Mouse (Mus musculus): ENCODE measurements around the gene Col25a1. TPM values are rescaled to one million over a fixed set of nuclear protein-coding genes. Genes with fewer than 3 reads are reported as not detected.

Col25a1 gene
- polyA plus RNA-seq, 1 experiment from 2014 or later: 25.0 TPM

DNA sequence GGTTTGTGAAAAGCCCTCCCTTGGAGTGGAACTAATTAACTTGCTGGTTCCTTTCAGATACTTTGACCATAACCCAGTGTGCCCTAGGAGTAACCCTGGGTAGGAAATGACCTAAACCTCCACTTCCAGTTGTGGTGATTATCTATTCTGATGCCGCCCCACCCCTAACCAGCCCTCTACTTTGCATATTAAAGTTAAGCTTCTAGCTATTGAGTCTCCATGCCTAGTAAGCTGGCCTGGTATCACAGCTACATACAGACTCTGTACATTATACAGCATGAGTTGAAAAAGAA, 270.2 kb downstream of the Col25a1 start:
- no peaks in the 10 kb centered on the region for H3K9me3 ChIP-seq
- H3K4me3 ChIP-seq: no peak overlapping the region
- ATAC-seq (ENCODE audit: low FRiP score, low read depth): no peak
- 0 out of 2 replicates have a peak overlapping the region, but pooled peaks have one; percentile 43 for H3K4me2 ChIP-seq (replicated peaks)
- H3K9ac ChIP-seq: no peak overlapping the region
- peaks cover 22% of the 10 kb centered on the region for H3K4me1 ChIP-seq
- no peaks in the 10 kb centered on the region for H3K27me3 ChIP-seq
- no peak overlapping the region for H3K27ac ChIP-seq
- WGBS: 22% methylated on average over 1 of the region's 1 CpGs
- H3K36me3 ChIP-seq: no peaks in the 10 kb centered on the region

DNA sequence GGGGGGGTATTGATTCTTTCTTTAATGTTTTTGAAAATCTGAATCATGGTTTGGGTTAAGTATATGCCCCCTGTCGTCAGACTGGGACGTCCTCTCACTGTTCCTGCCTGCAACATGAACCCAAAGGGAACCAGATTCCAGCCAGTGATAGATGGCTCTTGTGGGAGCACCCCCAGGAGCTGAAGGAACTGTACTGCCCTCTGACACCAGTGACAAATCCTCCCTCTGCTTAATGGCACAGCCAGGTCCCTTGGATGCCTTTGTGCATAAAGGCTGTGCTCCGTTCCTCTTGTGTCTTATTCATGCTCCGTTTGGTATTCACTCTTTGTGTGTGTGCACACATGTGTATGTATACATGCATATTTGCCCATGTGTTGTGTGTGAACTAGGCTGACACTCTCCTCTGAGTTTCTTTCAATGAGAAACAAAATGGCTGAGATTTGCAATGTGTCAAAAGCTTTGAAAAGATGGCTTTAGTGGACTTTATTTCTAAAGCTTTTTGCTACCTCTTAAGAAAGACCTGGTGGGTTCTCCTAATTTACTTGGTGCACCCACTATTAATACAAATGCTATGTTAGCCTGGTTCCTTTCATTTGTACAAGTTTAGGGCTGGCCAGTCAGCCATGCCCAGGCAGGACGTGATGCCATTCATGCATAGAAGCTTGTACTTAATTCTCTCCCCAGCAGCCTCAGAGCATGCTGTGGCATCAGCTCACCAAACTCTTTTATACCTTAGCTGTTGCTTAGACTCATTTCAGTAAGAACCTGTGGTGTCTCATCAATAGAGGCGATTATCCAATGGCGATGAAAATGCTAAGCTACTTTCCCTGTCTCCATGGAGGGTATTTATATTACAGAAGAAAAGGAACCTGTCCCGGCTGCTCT, 273.5 kb downstream of the Col25a1 start:
- Histone ChIP-seq H3K9me3 (no peaks in the 10 kb centered on the region), H3K4me1 (peaks cover 22% of the 10 kb centered on the region), H3K27me3 (no peaks in the 10 kb centered on the region), H3K27ac (no peak overlapping the region), H3K36me3 (no peaks in the 10 kb centered on the region), H3K4me2 (replicated peaks) (no peak overlapping the region), H3K4me3 (no peak overlapping the region), H3K9ac (no peak overlapping the region)
- 68% methylated on average over 8 of the region's 8 CpGs for WGBS
- no peak for ATAC-seq (ENCODE audit: low FRiP score, low read depth)

DNA sequence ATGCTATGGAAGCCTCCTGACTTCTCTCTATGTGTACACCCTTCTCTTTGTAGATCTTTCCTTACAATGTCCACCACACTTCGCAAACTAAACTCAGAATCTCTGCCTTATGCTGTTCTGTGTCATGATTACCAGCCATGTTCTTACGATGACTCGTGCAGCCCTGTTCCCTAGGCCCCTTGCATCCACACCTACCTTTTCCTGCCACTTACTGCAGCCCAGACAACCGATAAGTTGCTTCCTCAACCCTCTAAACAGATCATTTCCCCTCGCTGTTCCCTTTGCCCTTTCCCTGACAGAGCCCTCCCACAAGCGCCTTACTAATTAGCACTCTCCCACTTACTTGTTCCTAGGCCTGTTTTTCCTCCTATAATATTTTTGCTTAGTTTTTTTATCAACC, 275.9 kb downstream of the Col25a1 start:
- no peaks in the 10 kb centered on the region for H3K27me3 ChIP-seq
- no peak for ATAC-seq (ENCODE audit: low FRiP score, low read depth)
- no peak overlapping the region for H3K27ac ChIP-seq
- no peak overlapping the region for H3K9ac ChIP-seq
- H3K36me3 ChIP-seq: no peaks in the 10 kb centered on the region
- no peak overlapping the region for H3K4me2 ChIP-seq (replicated peaks)
- H3K9me3 ChIP-seq: no peaks in the 10 kb centered on the region
- 52% methylated on average over 6 of the region's 6 CpGs for WGBS
- H3K4me3 ChIP-seq: no peak overlapping the region
- H3K4me1 ChIP-seq: 0 out of 2 replicates have a peak, but pooled peaks cover 3% of the 10 kb centered on the region

DNA sequence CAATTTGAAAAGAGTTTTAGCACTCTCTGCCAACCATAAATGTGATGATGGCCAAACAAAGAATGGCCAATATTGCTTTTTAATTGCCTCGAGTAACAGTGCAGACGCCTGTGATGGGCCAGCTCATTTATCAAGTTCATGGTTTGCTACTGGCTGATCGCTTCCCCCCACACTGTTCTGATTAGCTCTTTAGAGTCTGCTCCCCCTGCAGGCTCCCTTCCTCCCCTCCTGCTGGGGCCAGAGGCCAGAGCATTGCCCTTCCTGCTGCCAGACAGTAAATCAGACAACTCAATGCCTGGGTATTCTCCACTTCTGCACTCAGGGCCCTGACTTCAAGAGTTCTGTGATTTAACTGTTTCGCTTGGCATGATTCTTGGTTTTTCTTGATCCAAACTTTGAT, 281.9 kb downstream of the Col25a1 start:
- no peak overlapping the region for H3K4me2 ChIP-seq (replicated peaks)
- no peak overlapping the region for H3K9ac ChIP-seq
- H3K4me3 ChIP-seq: no peak overlapping the region
- no peak overlapping the region for H3K27ac ChIP-seq
- 16% methylated on average over 4 of the region's 4 CpGs for WGBS
- H3K9me3 ChIP-seq: no peaks in the 10 kb centered on the region
- ATAC-seq (ENCODE audit: low FRiP score, low read depth): no peak
- H3K27me3 ChIP-seq: no peaks in the 10 kb centered on the region
- no peaks in the 10 kb centered on the region for H3K36me3 ChIP-seq
- peaks cover 3% of the 10 kb centered on the region; the same call in 1 of the 2 replicates for H3K4me1 ChIP-seq

DNA sequence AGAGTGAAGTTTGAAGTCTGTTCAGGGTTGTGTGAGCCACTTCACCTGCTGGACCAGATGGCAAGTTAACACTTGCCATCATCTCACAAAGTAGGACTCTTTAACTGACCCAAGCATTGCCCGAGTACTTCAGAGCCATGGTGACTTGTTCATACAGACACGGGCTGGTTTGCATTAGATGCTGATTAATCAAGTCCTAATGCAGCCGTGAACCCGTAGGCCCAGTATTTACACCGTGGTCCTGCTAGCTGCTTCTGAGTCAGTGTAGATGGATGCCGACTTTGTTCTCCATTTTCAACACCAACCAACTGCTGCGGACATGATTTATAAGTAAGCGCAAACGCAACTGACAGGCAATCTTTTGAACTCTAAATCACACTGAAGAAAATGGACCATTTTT, 287.6 kb downstream of the Col25a1 start:
- 0 out of 2 replicates have a peak, but pooled peaks cover 2% of the 10 kb centered on the region for H3K4me1 ChIP-seq
- 37% methylated on average over 9 of the region's 9 CpGs for WGBS
- no peaks in the 10 kb centered on the region for H3K9me3 ChIP-seq
- H3K4me2 ChIP-seq (replicated peaks): no peak overlapping the region
- H3K27ac ChIP-seq: no peak overlapping the region
- H3K36me3 ChIP-seq: no peaks in the 10 kb centered on the region
- H3K9ac ChIP-seq: no peak overlapping the region
- H3K27me3 ChIP-seq: no peaks in the 10 kb centered on the region
- no peak overlapping the region for H3K4me3 ChIP-seq
- ATAC-seq (ENCODE audit: low FRiP score, low read depth): no peak

DNA sequence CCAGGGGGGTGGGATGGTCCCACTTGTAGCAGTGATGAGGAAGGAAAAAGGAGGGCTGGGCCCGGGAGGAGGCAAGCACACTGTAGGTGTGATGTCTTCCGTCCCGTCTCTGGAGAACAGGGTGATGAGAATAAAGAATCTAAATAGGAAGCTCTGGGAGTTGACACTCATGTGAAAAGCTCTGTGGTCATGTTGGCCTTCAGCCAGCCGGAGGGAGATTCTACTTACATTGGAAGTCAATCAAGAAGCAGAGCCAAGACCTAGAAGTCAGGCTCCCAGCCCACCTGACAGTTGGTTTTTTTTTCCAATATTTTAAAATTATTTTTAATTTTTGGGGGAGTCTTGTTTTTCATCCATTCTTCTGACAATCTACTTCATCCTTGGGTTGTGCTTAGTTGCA, 297.5 kb downstream of the Col25a1 start:
- peaks cover 6% of the 10 kb centered on the region; the same call in 1 of the 2 replicates for H3K27me3 ChIP-seq
- no peak for ATAC-seq (ENCODE audit: low FRiP score, low read depth)
- no peak overlapping the region for H3K27ac ChIP-seq
- no peaks in the 10 kb centered on the region for H3K9me3 ChIP-seq
- H3K4me1 ChIP-seq: peaks cover 26% of the 10 kb centered on the region
- H3K36me3 ChIP-seq: no peaks in the 10 kb centered on the region
- H3K4me2 ChIP-seq (replicated peaks): no peak overlapping the region
- no peak overlapping the region for H3K9ac ChIP-seq
- no peak overlapping the region for H3K4me3 ChIP-seq
- WGBS: 84% methylated on average over 4 of the region's 4 CpGs

DNA sequence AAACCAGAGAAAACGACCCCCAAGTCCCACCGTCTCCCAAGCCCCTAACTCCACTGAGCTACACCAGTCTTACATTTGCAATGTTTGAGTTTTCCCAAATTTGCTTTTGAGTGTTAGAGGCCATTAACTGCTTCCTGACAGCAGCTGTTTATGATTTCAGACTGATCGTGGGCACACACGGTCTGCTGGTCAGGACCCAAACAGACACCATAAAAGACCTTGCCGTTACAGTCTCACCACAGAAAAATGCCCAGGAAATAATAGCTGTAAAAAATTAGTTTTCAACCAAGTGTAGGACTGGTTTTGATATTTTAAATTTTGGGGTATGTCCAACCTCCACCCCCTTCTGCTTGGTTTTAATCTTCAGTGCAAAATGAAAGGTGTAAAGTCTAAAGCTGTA, 298.8 kb downstream of the Col25a1 start:
- 19% methylated on average over 5 of the region's 5 CpGs for WGBS
- H3K4me1 ChIP-seq: peaks cover 21% of the 10 kb centered on the region
- no peak overlapping the region for H3K4me3 ChIP-seq
- peak; percentile 59; the same call in 1 of the 2 replicates for ATAC-seq (ENCODE audit: low FRiP score, low read depth)
- peaks cover 6% of the 10 kb centered on the region; the same call in 1 of the 2 replicates for H3K27me3 ChIP-seq
- H3K9me3 ChIP-seq: no peaks in the 10 kb centered on the region
- peak overlapping the region; percentile 48; the same call in 1 of the 2 replicates for H3K27ac ChIP-seq
- peak overlapping the region; percentile 21 for H3K4me2 ChIP-seq (replicated peaks)
- H3K36me3 ChIP-seq: no peaks in the 10 kb centered on the region
- H3K9ac ChIP-seq: no peak overlapping the region

DNA sequence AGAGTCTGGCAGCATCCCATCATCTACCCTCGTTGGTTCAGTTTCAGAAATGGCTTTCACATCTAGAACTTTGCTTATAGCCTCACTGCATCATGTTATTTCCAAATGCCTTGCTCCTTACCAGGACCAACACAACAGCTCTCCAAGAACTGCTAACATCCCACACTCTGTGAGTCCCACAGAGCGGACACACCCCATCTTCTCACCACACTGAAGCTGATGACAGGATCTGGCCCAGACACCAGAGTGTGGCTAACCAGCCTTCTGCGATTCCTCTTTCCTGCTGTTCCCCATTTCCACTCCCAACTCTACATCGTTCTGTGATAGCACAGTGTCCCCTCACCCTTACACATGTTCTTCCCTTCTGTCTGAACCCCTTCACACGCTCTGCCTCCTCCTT, 301.5 kb downstream of the Col25a1 start:
- Histone ChIP-seq H3K27me3 (peaks cover 6% of the 10 kb centered on the region; the same call in 1 of the 2 replicates), H3K36me3 (no peaks in the 10 kb centered on the region), H3K4me2 (replicated peaks) (no peak overlapping the region), H3K9me3 (no peaks in the 10 kb centered on the region), H3K4me3 (no peak overlapping the region), H3K27ac (no peak overlapping the region), H3K4me1 (peaks cover 16% of the 10 kb centered on the region), H3K9ac (no peak overlapping the region)
- WGBS: 79% methylated on average over 5 of the region's 5 CpGs
- no peak for ATAC-seq (ENCODE audit: low FRiP score, low read depth)

DNA sequence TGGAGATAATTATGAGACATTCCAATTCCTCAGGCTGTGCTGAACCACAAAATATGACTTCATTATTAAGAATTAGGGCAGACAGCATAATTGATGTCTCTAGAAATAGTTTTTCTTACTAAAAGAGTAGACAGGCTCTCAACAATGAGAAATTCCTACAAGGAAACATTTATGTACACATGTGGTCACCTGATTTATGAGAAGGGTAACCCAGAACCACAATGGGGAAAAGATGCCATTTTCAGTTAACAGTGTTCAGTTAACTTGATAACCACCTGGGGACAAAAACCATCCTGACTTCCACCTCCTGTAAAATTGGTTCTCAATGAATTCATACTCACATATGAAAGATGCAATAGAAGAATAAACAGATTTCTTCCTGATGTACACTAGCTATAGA, 305.7 kb downstream of the Col25a1 start:
- ATAC-seq (ENCODE audit: low FRiP score, low read depth): no peak
- no peak overlapping the region for H3K4me2 ChIP-seq (replicated peaks)
- no peak overlapping the region for H3K27ac ChIP-seq

DNA sequence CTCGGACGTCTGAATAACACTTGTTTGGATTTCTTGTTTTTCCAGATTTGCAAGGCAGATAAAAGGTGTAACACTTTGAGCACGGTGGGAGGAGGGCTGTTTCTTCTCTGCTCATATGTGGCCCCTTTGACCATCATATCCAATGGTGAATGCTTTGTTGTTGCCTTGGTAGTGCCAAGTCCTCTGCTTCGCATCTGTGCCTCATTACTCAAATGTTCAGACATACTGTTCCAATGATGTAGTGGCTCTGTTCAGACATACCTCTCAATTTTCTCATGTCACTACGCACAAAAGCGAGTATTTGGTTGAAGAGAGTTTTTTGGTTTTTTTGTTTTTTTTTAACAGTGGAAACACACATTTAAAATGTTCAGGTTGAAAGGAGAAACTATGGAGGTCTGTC, 308.5 kb downstream of the Col25a1 start:
- ATAC-seq (ENCODE audit: low FRiP score, low read depth): no peak
- H3K27me3 ChIP-seq: no peaks in the 10 kb centered on the region
- H3K36me3 ChIP-seq: no peaks in the 10 kb centered on the region
- H3K9ac ChIP-seq: no peak overlapping the region
- no peak overlapping the region for H3K27ac ChIP-seq
- H3K4me3 ChIP-seq: no peak overlapping the region
- no peaks in the 10 kb centered on the region for H3K9me3 ChIP-seq
- WGBS: 84% methylated on average over 6 of the region's 6 CpGs
- H3K4me1 ChIP-seq: peaks cover 23% of the 10 kb centered on the region; the same call in 1 of the 2 replicates
- no peak overlapping the region for H3K4me2 ChIP-seq (replicated peaks)

More for the DNA sequence above, 305.7 kb downstream of the Col25a1 start:
- Histone ChIP-seq H3K9me3 (no peaks in the 10 kb centered on the region), H3K9ac (no peak overlapping the region), H3K4me1 (peaks cover 12% of the 10 kb centered on the region; the same call in 1 of the 2 replicates), H3K36me3 (no peaks in the 10 kb centered on the region), H3K4me3 (no peak overlapping the region), H3K27me3 (peaks cover 6% of the 10 kb centered on the region; the same call in 1 of the 2 replicates)

DNA sequence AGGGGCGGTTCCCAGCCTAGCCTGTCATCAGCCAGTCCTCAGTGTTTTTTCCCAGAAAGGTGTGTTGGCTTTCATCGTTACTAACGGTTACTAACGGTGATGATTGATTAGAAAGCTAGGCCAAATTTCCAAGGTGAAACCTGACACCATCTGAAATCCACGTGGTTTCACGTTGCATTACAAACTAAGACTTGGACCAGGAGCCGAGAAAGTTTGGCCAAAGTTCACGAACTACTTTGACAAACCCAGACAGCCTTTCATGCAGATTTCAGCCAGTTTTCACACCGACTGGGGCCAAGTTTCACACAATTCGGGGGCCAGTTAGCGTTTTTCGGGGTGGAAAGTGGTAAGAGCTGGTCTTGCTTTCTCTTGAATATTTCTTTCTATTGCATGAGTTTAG, 309.4 kb downstream of the Col25a1 start:
- Histone ChIP-seq H3K27ac (no peak overlapping the region), H3K4me3 (no peak overlapping the region), H3K9me3 (no peaks in the 10 kb centered on the region), H3K4me2 (replicated peaks) (no peak overlapping the region), H3K9ac (no peak overlapping the region), H3K4me1 (peaks cover 23% of the 10 kb centered on the region; the same call in 1 of the 2 replicates), H3K27me3 (no peaks in the 10 kb centered on the region), H3K36me3 (no peaks in the 10 kb centered on the region)
- peak; percentile 67 for ATAC-seq (ENCODE audit: low FRiP score, low read depth)
- WGBS: 34% methylated on average over 12 of the region's 12 CpGs

DNA sequence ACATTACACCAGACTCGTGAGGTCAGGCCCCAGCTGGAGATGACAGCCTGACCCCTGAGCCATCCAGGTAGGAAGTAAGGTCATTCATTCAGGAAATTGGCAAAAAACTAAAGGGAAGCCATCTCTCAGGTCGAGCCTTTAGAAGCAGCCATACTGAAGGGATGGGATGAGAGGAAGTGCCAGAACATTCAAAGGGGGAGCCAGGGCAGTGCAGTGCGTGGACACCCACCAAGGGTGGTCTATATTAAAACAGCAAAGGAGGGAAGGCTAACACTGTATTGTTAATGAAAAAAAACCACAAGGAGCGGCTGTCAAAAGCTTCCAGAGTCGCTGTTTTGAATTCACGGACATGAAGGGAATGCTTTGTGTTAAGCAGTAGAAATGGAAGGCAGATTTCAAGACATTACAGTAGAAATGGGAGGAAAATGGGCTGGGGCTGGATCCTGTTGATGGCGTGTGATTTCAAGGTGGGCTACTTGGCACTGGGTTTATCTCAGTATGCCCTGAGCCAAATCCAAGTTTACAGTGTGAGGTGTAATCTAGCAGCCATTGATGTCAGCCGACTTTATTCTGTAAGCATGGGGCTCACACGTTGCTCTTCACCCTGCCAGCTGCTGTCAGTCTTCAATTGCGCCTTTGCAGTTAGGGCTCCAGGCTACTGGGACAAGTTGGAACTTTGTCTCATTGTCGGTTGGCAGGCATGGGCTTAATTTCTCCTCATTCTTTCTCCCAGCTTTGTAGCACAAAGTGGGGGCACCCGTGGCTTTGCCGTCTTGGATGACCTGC, 312.7 kb downstream of the Col25a1 start:
- 38% methylated on average over 13 of the region's 13 CpGs for WGBS
- H3K4me2 ChIP-seq (replicated peaks): no peak overlapping the region

More for the DNA sequence above, 312.7 kb downstream of the Col25a1 start:
- Histone ChIP-seq H3K4me3 (no peak overlapping the region), H3K9me3 (no peaks in the 10 kb centered on the region), H3K4me1 (peaks cover 23% of the 10 kb centered on the region; the same call in 1 of the 2 replicates), H3K27me3 (no peaks in the 10 kb centered on the region), H3K9ac (no peak overlapping the region), H3K27ac (no peak overlapping the region), H3K36me3 (no peaks in the 10 kb centered on the region)
- ATAC-seq (ENCODE audit: low FRiP score, low read depth): no peak
